Mouse (Mus musculus) cerebellum, postnatal 4 days (tissue): ENCODE results near the gene Eif3g.

Experiments used
- DNase-seq, 2 experiments: peaks; one replicate each; pipeline ENCODE4 v3.0.0; 2022; ENCODE audit warnings: low spot score in 2 of 2, mixed read lengths in 1 of 2

The Eif3g gene

DNA sequence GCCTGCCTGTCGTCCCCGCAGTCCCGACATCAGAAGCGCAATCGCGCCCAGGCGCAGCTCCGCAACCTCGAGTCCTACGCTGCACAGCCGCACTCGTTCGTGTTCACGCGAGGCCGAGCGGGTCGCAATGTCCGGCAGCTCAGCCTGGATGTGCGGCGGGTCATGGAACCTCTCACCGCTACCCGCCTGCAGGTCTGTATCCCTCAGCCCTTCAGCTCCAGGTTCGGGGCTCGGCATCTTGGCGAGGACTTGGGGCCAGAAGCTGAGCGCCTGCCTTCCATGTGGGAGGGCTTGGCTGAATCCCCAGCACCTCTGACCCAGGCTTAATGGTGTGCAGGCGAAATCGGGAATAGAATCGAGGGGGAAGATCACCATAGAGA, 10.0 kb downstream of the Eif3g start:
- DNase-seq: no peak

DNA sequence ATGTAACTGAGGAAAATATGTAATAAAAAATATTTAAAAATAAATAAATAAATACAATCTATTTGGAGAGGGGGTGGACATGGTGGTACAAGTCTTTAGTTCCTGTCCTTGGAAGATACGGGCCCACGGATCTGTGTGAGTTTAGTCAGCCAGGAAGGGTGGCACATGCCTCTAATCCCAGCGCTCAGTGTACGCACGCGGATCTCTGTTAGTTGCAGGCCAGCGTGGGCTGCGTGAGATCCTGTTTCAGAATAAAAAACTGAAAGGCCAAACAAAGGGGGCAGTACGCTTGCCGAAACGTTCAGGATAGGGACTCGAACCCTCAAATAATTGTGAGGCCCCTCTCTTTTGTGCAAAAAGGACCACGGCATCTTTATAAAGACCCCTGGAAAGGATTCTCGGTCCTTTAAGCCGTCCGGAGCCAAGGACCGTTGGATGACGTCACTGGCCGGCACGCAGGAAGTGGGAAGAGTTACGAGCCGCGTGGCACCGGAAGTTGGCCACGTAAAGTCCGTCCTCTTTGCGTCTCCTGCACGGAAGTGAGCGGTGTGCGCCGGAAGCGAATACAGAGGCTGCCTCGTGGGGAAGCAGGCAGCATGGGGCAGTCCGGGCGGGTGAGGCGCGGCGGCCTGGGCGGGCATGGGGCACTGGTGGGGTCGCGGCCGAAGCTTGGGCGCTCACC, 10.6 kb downstream of the Eif3g start, which contains the start of gene Ppan:
TSS of gene Ppan (plus strand) at position 472 of the 682 bp plus-strand sequence.
- DNase-seq: peak; percentile 83 to 93

DNA sequence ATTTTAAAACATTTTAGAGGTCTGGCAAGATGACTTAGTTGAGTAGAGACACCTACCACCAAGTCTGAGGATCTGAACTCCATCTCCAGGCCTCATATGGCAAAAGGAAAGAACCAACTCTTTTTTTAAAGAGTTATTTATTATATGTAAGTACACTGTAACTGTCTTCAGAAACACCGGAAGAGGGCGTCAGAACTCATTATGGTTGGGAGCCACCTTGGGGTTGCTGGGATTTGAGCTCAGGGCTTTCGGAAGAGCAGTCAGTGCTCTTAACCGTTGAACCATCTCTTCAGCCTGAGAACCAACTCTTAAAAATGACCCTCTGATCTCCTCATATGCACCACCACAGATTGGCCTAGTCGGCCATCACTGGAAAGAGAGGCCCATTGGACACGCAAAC, 11.2 kb downstream of the Eif3g start:
- DNase-seq: no peak

DNA sequence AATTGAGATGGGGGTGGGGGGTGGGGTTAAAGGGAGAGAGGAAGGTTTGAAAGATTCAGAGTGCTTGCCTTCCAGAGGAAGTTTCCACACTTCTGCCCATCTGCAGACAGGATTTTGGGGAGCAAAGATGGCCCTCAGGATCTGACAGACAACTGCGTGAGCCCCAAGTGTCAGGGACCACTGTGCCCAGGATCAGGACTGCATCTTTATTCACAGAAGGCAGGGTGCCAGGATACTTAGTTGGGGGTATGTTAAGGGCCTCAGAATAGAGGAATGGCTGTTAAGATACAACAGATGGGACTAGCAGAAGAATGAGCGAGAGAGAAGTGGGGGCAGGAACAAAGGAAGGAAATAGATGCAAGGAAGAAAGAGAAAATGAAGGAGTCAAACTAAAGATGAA, 11.9 kb downstream of the Eif3g start:
- no peak for DNase-seq

DNA sequence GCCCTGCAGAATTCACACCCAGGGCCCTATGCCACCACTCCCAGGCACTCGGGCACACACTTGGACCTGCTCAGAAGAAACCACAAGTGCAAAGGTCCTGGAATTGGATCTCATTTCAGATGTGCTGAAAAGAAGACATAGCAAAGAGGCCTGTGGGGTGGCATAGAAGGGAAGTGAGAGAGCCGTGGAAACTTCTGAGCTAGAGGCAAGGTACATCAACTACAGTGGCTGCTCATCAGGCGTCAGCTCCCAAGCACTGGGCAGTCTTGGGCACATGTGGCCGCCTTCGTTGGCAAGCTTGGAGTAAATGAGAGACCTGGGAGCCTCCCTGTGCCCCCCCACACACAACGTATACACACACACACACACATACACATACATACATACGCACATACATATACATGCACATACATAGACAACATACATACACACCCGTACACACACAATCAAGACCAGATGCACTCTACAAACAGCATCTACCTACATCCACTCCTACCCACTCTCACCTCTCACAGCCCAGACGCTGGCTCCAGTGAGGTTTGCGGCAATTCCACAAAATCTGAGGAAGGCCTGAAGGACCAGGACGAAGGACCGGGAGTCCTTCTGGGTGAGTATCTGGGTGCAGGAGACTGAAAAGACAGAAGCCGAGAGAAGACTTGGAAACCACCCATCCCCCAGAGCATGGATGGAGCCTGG, 19.2 kb downstream of the Eif3g start, which contains the start of gene Angptl6:
TSS of gene Angptl6 (minus strand) at position 631 of the 696 bp plus-strand sequence.
- DNase-seq: no peak

DNA sequence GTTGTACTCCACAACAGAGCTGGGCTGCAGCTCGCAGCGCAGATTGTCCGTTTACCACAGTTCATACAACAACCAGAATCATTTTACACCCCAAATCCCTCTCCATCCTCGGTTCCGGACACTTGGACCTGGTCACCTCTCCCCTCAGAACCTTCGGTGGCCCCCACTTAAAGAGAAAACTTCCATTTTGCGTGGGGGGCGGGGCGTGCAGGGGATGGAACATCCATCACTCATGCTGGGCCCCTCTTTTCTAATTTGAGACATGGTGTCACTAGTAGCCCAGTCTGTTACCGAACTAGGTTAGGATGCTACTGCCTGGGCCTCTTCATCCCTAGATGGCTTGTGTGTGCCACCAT, 19.7 kb downstream of the Eif3g start:
- peak in 1 of 2 experiments; percentile 47 for DNase-seq

DNA sequence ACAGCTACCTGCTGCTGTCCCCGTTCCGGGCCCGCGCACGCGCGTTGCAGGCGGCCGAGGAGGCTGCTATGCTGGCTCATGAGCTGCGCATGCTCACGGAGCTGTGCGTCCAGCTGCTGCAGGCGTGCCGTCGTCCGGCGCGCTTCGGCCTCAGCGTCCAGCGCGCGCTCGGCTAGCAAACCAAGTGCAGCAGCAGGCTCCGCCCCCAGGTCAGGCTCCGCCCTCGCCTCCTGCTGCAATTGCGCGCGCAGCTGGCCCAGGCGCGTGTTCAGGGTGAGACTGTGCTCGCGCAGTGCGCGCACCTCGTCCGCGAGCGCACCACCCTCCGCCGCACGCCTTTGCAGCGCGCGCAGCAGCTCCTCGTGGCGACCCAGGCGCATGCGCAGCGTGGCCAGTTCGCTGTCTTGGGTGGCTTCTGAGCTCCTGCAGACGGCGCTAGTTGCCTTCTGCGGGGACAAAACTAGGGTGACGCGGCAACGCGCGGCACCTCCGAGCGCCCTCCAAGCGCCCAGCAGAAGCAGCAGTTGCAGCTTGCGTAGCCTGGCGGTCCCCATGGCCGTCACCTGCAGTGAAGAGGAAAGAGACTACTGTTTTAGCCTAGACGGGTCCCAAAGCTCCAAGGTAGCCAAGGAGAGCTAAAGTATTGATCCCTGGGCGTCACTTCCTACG, 20.2 kb downstream of the Eif3g start:
- peak; percentile 97 to 100 for DNase-seq

DNA sequence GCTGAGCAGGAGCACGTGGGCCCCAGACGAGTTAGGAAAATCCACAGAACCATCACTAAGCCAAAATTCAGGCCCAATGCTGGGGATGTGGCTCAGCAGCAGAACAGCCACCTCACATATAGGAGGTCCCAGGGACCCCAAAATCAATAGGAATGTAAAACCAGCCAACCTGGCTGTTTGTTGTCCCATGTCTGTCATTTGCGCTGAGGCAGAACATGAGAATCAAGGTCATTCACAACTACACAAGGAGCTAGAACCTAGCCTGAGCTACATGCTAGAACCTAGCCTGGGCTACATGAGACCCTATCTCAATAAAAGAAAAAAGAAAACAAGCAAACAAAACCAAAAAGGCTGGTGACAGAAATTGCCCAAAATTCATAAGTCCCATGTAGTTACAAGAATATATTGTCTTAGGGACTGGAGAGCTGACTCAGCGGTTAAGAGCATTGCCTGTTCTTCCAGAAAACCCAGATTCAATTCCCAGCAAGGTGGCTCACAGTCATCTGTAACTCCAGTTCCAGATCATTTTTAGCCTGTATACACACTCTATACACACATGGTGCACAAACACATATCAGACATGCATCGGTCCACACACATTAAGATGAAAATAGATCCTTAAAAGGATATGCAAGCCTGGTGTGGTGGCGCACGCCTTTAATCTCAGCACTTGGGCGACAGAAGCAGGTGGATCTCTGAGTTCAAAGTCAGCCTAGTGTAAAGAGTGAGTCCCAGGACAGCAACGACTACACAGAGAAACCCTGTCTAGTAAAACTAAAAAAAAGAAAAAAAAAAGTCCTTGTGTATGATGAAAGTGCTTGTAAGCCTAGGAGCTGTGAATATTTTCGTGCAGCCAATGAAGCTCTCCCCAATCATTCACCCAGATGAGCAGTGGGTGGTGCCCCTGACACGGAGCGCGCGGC, 21.0 kb downstream of the Eif3g start:
- no peak for DNase-seq

DNA sequence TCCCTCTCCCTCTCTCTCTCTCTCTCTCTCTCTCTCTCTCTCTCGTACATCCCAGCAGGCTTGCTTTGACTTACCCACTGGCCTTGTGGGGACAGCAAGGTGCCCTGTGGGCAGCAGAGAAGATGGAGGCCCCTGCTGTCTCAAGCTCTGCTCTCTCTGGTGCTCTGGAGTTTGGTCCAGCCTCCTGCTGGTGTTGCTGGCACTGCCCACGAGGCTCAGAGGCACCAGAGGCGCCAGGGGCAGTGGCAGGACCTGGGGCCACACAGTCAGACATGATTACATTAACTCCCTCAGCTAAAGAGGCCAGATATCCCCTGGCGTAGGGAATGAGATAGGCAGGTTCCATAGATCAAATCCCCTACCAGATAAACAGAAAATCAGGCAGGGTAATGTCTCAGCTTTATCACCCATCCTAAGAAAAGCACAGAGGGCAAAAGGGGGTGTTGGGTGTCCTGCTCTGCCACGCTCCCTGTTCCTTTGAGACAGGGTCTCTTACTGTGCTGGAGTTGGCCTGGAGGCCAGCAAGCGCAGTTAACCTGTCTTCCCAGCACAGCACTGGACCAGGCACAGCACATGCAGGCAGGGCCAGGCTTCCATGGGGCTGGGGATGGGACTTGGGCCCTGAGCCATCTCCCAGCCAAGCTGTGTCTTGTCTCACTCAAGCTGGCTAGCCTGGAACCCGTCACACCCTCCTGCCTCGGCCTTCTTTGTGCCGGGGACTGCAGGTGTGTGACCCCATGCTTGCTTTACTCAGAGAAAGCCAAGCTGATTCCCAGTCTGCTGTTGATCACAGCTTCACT, 21.9 kb downstream of the Eif3g start:
- no peak for DNase-seq

DNA sequence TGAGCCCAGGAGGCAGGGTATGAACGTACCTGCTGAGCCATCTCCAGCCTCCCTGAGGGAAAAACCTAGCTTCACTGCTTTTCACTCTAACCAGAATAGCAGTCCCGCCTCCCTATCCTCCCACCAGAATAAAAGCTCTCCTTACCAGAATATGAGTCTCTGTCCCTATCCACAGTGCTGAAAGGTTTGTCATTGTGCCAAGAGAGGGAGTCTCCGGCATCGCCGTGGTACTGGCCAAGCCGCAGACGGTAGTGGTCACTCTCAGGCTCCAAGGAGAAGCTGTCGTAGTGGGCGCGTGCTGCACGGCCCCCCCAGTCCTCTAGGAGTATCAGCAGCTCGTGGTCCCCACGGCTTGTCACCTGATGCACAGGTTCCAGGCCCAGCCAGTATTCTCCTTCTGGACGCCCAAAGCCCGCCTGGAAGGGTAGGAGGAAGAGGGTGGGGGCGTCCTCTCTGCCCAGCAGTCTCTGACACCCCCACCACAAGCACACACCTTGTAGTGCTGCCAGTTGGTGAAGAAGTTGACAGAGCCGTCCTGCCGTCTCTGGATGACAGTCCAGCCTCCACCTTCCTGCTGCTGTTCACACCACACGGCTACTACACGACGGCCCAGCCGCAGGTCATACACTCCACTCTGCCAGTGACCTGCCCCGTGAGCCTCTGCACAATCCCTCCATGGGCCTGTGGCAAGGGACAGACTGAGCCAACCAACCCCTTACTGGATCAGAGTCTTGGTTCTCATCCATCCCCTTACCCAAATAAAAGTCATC, 23.2 kb downstream of the Eif3g start:
- DNase-seq: no peak

DNA sequence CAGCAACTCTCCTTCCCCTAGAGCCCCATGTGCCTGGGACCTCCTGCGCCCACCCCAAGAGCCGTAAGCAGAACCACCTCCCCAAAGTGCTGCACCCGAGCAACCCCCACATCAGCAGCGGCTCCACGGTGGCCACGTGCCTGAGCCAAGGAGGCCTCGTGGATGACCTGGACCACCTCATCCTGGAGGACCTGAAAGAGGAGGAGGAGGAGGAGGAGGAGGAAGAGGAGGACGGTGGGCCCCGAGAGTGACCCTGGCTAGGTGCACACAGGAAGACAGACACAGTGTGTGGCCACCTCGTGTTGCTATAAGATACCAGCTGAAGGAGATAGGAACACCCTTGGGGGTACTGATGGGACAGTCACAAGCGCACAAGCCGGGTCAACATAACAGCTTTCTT, 24.9 kb downstream of the Eif3g start:
- no peak for DNase-seq

DNA sequence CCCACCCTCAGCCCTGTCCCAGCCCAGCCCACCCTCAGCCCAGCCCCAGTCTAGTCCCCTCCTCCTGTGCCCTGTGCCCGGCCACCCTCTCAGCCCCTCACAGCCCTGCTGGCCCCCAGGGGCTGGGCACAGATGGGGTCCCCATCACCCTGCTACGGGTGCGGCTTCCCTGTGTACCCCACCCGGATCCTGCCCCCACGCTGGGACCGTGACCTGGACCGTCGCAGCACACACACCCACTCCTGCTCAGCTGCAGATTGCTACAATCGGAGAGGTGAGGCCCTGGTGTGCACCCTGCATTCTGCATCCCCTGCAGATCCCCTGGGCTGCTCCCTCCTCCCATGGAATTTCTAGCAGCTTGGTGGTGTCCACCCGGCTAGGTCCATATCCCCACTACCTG, 25.4 kb downstream of the Eif3g start:
- DNase-seq: no peak

DNA sequence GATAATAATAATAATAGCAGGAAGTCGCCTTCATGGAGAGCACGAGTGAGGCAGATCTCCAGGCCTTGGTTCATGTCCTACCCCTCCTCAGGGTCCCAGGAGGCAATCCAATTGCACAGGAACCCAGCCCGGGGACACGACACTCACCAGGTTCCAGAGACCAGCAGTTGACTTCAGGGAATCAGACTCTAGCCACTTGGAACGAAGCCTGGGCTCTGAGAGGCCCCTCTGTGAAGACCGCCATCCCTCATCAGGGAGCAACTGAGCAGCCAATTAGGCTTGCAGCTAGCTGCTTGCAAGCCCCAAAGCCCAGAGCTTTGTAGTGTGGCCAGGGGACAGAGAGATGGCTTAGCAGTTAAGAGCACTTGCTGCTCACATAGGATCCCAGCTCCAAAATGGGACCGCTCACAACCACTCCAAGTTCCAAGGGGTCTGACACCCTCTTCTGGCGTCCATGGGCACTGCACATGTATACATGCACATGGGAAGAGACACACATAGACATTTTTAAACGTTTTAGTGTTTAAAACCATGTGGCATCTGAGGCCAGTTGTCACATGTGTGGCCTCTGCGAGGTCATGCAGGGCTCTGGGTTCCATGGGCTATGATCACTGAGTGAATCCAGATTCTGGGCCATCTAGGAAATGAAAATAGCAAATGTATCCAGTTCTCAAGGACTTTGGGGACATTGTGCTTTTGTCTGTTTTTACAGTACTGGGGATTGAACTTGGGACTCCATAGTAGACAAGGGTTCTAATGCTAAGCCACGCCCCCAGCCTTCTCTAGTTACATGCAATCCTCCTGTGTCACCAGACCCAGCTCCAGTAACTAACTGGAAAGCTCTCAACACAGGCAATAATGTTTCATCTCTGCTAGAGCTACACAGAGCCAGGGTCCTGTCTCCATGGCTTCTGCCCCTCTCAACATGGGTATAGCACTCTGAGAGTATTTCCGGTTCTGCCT, 27.9 kb downstream of the Eif3g start:
- no peak for DNase-seq

DNA sequence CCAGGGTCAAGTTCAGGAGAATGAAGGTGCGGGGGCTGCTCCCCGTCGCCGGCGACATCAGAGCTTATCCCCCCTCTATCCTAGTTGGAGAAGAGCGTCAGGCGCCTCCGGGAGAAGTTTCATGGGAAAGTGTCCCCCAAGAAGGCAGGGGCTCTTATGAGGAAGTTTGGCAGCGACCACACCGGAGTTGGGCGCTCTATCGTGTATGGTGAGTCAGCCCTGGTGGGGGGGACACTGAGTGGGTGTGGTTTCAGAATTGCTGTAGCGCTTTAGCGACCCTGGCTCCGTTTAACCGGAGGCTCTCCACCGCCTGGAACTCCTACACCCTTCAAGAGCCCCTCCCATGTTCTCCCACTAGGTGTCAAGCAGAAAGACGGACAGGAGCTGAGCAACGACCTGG, 29.2 kb downstream of the Eif3g start:
- no peak for DNase-seq

DNA sequence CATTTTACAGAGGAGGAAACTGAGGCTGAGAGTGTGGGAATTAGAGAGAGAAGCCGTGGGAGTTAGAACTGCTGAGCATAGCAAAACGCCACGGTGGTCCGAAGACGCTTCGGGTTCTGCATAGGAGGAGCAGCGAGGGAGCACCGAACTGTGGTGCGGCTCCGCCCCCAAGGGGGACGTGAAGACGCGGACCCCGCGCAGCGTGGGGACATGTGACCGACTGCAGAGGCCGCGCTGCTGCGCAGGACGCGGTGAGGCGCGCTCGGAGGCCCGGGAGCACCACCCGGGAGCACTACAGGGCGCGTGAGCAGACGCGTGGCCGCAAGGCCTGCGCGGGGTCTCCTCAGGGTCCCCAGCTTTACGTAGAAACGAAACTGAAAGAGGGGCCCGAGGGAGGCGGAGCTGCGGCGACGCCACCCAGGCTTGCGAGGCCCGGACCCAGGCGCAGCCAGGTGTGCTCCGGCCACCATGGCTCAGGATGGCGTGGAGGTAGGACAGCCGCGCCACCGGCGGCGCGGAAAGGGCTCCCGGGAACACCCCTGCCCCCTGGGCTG, 29.9 kb downstream of the Eif3g start, which contains the start of gene A230050P20Rik:
TSS of gene A230050P20Rik (plus strand) at position 195 of the 554 bp plus-strand sequence.
- peak in 1 of 2 experiments; percentile 40 for DNase-seq

DNA sequence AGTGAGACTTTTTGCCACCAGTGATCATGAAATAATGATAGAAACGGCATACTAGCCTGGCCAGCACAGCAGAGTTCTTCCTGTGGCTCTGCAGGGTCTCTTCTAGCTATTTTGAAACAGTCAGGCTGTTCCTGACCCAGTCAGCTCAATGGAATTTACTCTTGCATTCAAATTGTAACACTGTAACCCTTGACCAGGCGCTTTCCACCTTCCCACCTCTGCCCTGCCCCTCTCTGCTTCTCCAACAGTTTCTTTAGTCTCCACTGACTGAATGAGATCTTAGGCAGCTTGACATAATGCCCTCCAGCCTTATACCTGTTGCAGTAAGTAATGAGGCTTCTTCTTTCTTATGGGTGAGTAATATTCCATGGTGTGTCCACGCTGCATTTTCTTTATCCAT, 31.5 kb downstream of the Eif3g start:
- no peak for DNase-seq

DNA sequence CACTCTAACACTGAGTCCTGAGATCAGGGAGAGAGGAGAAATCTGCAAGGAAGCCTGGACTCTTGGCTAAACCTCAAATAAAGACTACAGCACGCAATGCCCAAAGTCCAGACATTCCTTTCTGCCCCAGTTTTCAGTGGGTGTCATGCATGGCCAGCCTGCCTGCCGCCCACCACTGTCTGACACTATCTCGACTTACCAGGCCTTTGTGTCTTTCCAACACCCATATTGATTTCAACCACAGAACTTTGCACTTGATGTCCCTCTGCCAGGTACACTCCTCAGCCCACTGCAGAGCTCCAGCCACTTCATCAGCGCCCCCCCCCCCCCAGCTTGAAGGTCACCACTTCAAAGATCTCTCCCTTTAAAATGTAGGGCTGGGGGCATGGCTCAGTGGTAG, 36.2 kb downstream of the Eif3g start:
- no peak for DNase-seq

DNA sequence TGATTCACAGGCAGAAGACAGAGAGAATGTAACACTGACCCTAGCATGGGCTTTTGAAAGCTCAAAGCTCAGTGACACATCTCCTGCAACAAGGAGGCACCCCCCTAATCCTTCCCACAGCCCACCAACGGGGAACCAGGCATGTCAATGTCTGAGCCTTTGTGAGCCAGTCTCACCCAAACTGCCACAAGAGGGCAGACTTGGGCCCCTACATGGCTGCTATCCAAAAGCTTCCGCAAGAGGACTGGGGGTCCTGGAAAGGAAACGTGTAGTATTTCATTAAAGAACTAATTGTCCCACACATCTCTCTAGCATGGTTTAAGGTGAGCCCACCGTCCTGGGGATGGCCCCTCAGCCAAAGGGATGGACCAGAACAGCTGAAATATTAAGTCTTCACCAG, 36.6 kb downstream of the Eif3g start:
- peak in 1 of 2 experiments; percentile 43 for DNase-seq

DNA sequence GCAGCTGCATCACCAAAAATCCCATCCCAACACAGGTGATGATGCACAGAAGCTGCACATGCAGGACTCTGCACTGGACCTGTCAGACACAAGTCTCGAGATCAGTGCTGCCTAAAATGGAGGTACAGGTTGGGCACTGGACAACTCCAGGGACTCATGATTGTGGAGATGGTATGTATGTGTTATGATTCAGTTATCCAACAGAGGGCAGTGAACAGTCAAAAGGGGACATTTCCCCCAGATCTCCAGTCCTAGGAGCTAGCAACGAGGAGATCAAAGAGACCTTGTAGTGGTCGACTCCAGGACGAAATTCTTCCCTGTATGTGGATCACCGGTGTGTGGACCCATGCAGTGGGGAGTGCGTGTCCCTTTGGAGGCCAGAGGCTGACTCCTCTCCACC, 38.5 kb downstream of the Eif3g start:
- no peak for DNase-seq
